8 mouse cellular contexts compared by ENCODE assay signal in genomic region chr6:52639546-52640223, GRCm38 (mm10). TPM values are rescaled to one million over a fixed set of nuclear protein-coding genes. Genes with fewer than 3 reads are reported as not detected.
DNase-seq lines count a peak whose midpoint lies in the region; ATAC-seq and TF ChIP-seq lines count a peak whose summit lies in the region.

No protein-coding gene starts in this region.

- TF ChIP-seq CTCF in left cerebral cortex, adult 2 months (IDR thresholded peaks at IDR 0.05), result no peak

- peak; percentile 14 for ATAC-seq in megakaryocyte progenitor cell, adult 5-6 weeks (replicated peaks; ENCODE audit: poor library complexity)

- peak overlapping the region; percentile 74 for H3K27ac ChIP-seq in left cerebral cortex, adult 2 months

- peak in 1 of 2 experiments; percentile 33 for DNase-seq in left cerebral cortex, adult 2 months (ENCODE audit: extremely low spot score in 1 of 2, low spot score in 2 of 2)
- DNase-seq in left cerebral cortex, adult 18-20 months (ENCODE audit: low spot score in 2 of 2), result no peak
- peak; percentile 83 for DNase-seq in adipocyte (ENCODE audit: low spot score)
- DNase-seq in fibroblast of lung, adult 2 months (ENCODE audit: low read depth), result peak; percentile 21
- peak; percentile 69 for DNase-seq in kidney, adult 9 months
- no peak for DNase-seq in spleen, postnatal 36 days (ENCODE audit: low spot score in 2 of 2)
- DNase-seq in layer of hippocampus, adult 9-10 months (ENCODE audit: low spot score), result no peak

- peak overlapping the region; percentile 83 for H3K4me3 ChIP-seq in left cerebral cortex, adult 2 months

- intact Hi-C loops in left cerebral cortex, adult 2 months (cut with DNase I), result loop anchor here (1.0 kb wide), 1 partner anchor 74 kb away; the partner anchor contains the start of gene Tax1bp1

RNA-seq across cellular contexts. Expression of gene Hibadh, which starts 0.5 kb away (rescaled TPM):
- 10 to 100 TPM; 46.5 to 49.3 TPM for total RNA-seq in left cerebral cortex, adult 2 months (2021)
- 10 to 100 TPM; 47.0 to 48.1 TPM for total RNA-seq in left cerebral cortex, adult 18-20 months (2021)
- total RNA-seq in megakaryocyte progenitor cell, adult 5-6 weeks (2015), result 74.8 and 97.5 TPM in 2 replicates
- total RNA-seq in megakaryocyte progenitor cell, adult 5-6 weeks (2017), result 51.1 and 57.8 TPM in 2 replicates

Comparison
In these comparisons a context has a peak if more than half of its experiments do, and no peak if none do; other contexts are left out.
1. DNase-seq: peak in adipocyte (single experiment), fibroblast of lung, adult 2 months (single experiment) and kidney, adult 9 months (single experiment); none in left cerebral cortex, adult 18-20 months (0 of 2), spleen, postnatal 36 days (0 of 2) and layer of hippocampus, adult 9-10 months (single experiment).